Mouse (Mus musculus): ENCODE measurements around the gene Sptbn2. TPM values are rescaled to one million over a fixed set of nuclear protein-coding genes. Genes with fewer than 3 reads are reported as not detected.

Sptbn2 gene
- polyA plus RNA-seq, 1 experiment from 2014 or later = 0.16 TPM

DNA sequence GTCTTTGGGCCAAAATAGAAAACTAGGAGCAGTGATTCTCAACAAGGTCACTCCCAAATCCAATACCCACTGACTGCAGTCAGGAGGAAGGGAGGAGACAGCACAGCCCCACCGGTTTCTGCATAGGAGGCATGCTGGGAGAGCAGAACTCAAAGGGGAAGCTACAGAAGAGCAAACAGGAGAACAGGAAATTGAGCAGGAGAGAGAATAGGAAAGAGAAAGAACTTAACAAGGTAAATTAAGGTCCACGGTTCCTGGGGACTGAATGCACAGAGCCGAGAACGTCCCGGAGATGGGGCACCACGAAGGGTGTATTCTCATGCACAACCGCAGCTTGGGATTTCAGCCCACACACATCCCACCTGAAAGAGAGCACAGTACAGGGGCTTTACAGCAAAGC lies 74.2 kb downstream of the Sptbn2 start:
- Histone ChIP-seq H3K4me1 (peaks cover 61% of the 10 kb centered on the region), H3K9me3 (no peaks in the 10 kb centered on the region), H3K27ac (replicated peaks) (peak overlapping the region; percentile 54; the same call in 1 of the 2 replicates), H3K4me2 (no peak overlapping the region), H3K27me3 (replicated peaks) (no peaks in the 10 kb centered on the region), H3K4me3 (no peak overlapping the region), H3K36me3 (peaks cover 94% of the 10 kb centered on the region), H3K9ac (no peak overlapping the region)
- no peak for ATAC-seq (ENCODE audit: extremely low read depth, insufficient number of reproducible peaks, low FRiP score, low TSS enrichment)
- 74% methylated on average over 7 of the region's 7 CpGs for WGBS

- Histone ChIP-seq H3K9me3 (no peaks in the 10 kb centered on the region), H3K4me2 (no peak overlapping the region), H3K4me3 (no peak overlapping the region), H3K36me3 (peaks cover 96% of the 10 kb centered on the region), H3K27me3 (replicated peaks) (no peaks in the 10 kb centered on the region), H3K27ac (replicated peaks) (no peak overlapping the region), H3K9ac (no peak overlapping the region), H3K4me1 (peaks cover 72% of the 10 kb centered on the region)
- ATAC-seq (ENCODE audit: extremely low read depth, insufficient number of reproducible peaks, low FRiP score, low TSS enrichment) = no peak
- WGBS = 95% methylated on average over 2 of the region's 2 CpGs
These were observed 75.3 kb downstream of the Sptbn2 start for GRCm38 (mm10) chr19:4786313-4786712.

DNA sequence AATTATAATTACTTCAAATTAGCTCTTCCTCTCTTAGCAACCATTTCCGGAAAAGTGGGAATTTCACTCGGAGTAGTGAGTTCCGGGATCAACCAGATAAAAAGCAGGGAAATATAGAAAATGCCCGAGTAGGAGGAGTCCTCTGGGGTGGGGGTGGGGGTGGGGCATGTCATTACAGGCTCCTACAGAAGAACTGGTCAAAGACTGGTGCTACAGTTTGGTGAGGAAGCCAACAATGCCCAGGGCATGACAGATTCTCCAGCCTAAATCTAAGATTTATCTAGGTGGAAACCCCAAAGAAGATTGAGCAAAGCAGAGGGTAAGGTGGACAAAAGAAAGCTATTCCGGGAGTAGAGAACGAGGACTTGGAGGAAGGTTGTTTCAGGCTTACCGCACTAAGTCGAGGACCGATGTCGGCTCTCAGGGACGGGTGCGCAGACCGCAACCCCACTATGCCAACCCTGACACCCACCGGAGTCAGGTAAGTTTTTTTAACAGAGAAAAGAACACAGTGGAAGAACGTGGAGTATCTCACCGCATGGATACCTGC lies 82.4 kb downstream of the Sptbn2 start:
- ATAC-seq (ENCODE audit: extremely low read depth, insufficient number of reproducible peaks, low FRiP score, low TSS enrichment) = 0 out of 2 replicates have a peak, but pooled peaks have one; percentile 12
- peaks cover 49% of the 10 kb centered on the region for H3K4me1 ChIP-seq
- peak overlapping the region; percentile 92 for H3K9ac ChIP-seq
- WGBS = under 1% methylated on average over 16 of the region's 16 CpGs
- H3K27ac ChIP-seq (replicated peaks) = peak overlapping the region; percentile 87
- H3K4me3 ChIP-seq = peak overlapping the region; percentile 90
- no peaks in the 10 kb centered on the region for H3K9me3 ChIP-seq
- peak overlapping the region; percentile 77 for H3K4me2 ChIP-seq
- no peaks in the 10 kb centered on the region for H3K27me3 ChIP-seq (replicated peaks)
- peaks cover 58% of the 10 kb centered on the region for H3K36me3 ChIP-seq

DNA sequence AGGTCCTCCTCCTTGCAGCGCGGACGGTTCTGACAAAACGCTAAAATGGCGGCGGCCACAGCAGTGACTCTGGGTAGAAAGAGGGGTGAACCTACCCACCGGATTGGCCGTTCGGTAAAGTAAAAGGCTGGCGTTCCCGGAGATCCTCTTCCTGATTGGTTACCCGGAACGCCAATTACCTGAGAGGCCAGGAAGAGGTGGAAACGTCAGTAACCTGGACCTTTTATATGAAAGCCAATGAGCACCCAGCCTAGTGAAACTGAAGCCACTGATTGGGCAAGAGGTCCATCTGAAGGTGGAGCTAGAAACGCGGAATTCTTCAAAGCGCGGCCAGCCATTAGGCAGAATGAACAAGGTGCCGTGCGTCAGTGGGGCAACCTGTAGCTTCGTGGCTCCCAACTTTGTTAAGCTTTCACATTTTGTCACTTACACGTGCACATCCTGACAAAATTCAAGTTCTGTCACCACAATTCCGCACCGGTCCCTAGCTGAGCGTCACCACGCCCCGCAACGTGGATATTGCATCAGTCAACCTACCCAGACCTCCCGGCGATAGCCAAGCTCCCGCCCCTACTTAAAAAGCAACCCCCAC lies 83.0 kb downstream of the Sptbn2 start, which contains the start of gene Rbm4:
Rbm4 (minus strand) TSS at position 71 of the 592 bp plus-strand sequence.
- peaks cover 59% of the 10 kb centered on the region for H3K36me3 ChIP-seq
- H3K27me3 ChIP-seq (replicated peaks) = no peaks in the 10 kb centered on the region
- peak; percentile 97 for ATAC-seq (ENCODE audit: extremely low read depth, insufficient number of reproducible peaks, low FRiP score, low TSS enrichment)
- peak within 1 kb of the TSS; percentile 87 for H3K27ac ChIP-seq (replicated peaks)
- no peaks in the 10 kb centered on the region for H3K9me3 ChIP-seq
- peak within 1 kb of the TSS; percentile 92 for H3K9ac ChIP-seq
- WGBS = 0% methylated on average over 31 of the region's 31 CpGs
- H3K4me3 ChIP-seq = peak within 1 kb of the TSS; percentile 90
- peak within 1 kb of the TSS; percentile 77 for H3K4me2 ChIP-seq
- peaks cover 49% of the 10 kb centered on the region for H3K4me1 ChIP-seq

DNA sequence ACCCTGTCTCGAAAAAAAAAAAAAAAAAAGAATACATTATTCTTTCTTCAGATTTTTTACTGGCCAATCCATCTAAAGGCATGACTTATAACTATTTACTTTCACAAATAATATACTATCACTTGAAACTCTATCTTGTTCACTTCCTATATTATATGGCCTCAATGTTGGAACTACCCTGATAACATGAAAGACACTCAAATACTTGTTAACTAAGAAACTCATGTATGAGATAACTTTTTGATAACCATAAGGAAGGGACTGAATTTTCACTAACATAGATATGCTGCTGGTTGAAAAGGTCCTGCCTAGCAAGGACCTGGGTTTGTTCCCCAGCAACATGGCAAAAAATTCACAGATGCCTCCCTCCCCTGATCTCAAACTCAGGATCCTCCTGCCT lies 85.0 kb downstream of the Sptbn2 start:
- WGBS = 79% methylated on average over 1 of the region's 1 CpGs
- Histone ChIP-seq H3K27ac (replicated peaks) (no peak overlapping the region), H3K4me1 (peaks cover 30% of the 10 kb centered on the region), H3K4me2 (no peak overlapping the region), H3K9me3 (no peaks in the 10 kb centered on the region), H3K4me3 (no peak overlapping the region), H3K36me3 (peaks cover 61% of the 10 kb centered on the region), H3K27me3 (replicated peaks) (no peaks in the 10 kb centered on the region), H3K9ac (no peak overlapping the region)
- no peak for ATAC-seq (ENCODE audit: extremely low read depth, insufficient number of reproducible peaks, low FRiP score, low TSS enrichment)

DNA sequence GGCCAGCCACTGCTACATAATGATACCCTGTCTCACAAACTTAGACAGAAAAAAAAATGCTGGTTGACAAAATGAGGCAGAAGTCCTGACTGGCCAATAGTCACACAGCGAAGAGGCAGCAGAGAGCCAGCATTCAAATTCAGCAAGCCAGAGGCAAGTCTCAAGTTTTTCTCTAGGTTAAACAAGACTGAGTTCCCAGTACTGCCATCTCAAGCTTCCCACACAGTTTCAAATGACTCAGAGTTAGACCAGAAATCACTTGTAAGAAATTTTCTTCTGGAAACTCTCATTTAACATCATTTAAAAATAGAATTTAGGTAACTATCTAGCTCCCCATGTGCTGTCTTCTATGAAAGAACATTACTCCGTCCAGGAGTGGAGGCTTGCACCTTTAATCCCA lies 86.9 kb downstream of the Sptbn2 start:
- peaks cover 66% of the 10 kb centered on the region for H3K36me3 ChIP-seq
- 89% methylated on average over 2 of the region's 2 CpGs for WGBS
- no peak overlapping the region for H3K9ac ChIP-seq
- no peak overlapping the region for H3K4me2 ChIP-seq
- H3K27ac ChIP-seq (replicated peaks) = no peak overlapping the region
- H3K4me1 ChIP-seq = peaks cover 13% of the 10 kb centered on the region
- no peak for ATAC-seq (ENCODE audit: extremely low read depth, insufficient number of reproducible peaks, low FRiP score, low TSS enrichment)
- H3K4me3 ChIP-seq = no peak overlapping the region
- no peaks in the 10 kb centered on the region for H3K27me3 ChIP-seq (replicated peaks)
- H3K9me3 ChIP-seq = no peaks in the 10 kb centered on the region

DNA sequence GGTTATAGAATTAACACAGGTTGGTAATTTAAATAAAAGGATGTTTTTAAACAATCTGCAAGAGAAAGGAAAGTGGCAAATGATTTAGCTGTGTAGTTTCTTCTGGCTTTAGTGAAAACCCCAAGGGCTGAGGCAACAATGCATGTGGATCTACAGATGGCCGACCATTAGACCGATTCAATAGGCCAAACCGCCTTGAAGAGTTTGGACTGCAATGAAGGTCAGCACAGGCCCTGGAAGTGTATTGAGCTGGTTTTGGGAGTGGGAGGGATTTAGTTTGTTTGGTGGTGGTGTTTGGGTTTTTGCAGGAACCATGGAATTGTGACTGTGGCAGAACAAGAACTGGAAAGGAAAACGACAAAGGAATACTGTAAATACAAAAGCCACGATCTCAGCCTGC lies 88.1 kb downstream of the Sptbn2 start:
- Histone ChIP-seq H3K9me3 (no peaks in the 10 kb centered on the region), H3K4me2 (no peak overlapping the region), H3K4me3 (no peak overlapping the region), H3K27ac (replicated peaks) (no peak overlapping the region), H3K9ac (no peak overlapping the region), H3K27me3 (replicated peaks) (no peaks in the 10 kb centered on the region), H3K36me3 (peaks cover 79% of the 10 kb centered on the region), H3K4me1 (peaks cover 20% of the 10 kb centered on the region)
- no peak for ATAC-seq (ENCODE audit: extremely low read depth, insufficient number of reproducible peaks, low FRiP score, low TSS enrichment)
- 90% methylated on average over 5 of the region's 5 CpGs for WGBS

Other genes with a start within 250 kb of the Sptbn2 start
- 0.94 and 1.1 TPM in 2 replicates for gene Syt12, start 233.7 kb upstream of the Sptbn2 start, polyA plus RNA-seq (2015; fragmentation: Nextera tagmentation; extraction: Ambion mirVana)
- gene 2010003K11Rik, start 212.6 kb upstream of the Sptbn2 start, polyA plus RNA-seq (2015; fragmentation: Nextera tagmentation; extraction: Ambion mirVana) = not detected in 2 replicates
- gene Pcx, start 200.7 kb upstream of the Sptbn2 start, polyA plus RNA-seq (2015; fragmentation: Nextera tagmentation; extraction: Ambion mirVana) = 11.6 and 13.1 TPM in 2 replicates
- gene Lrfn4, start 95.5 kb upstream of the Sptbn2 start, polyA plus RNA-seq (2015; fragmentation: Nextera tagmentation; extraction: Ambion mirVana) = 3.2 and 3.8 TPM in 2 replicates
- 37.7 and 41.2 TPM in 2 replicates for gene Rce1, start 85.5 kb upstream of the Sptbn2 start, polyA plus RNA-seq (2015; fragmentation: Nextera tagmentation; extraction: Ambion mirVana)
- gene Gm960, start 12.5 kb upstream of the Sptbn2 start, polyA plus RNA-seq (2015; fragmentation: Nextera tagmentation; extraction: Ambion mirVana) = 1.4 and 1.6 TPM in 2 replicates
- 36.1 and 40.6 TPM in 2 replicates for gene Rbm4b, start 45.3 kb downstream of the Sptbn2 start, polyA plus RNA-seq (2015; fragmentation: Nextera tagmentation; extraction: Ambion mirVana)
- gene Rbm4, start 82.7 kb downstream of the Sptbn2 start, polyA plus RNA-seq (2015; fragmentation: Nextera tagmentation; extraction: Ambion mirVana) = 45.5 and 50.8 TPM in 2 replicates
- 21.5 and 26.8 TPM in 2 replicates for gene Gm21992, start 100.4 kb downstream of the Sptbn2 start, polyA plus RNA-seq (2015; fragmentation: Nextera tagmentation; extraction: Ambion mirVana)
- 48.4 and 48.6 TPM in 2 replicates for gene Rbm14, start 100.5 kb downstream of the Sptbn2 start, polyA plus RNA-seq (2015; fragmentation: Nextera tagmentation; extraction: Ambion mirVana)
- 40.7 and 44.1 TPM in 2 replicates for gene Ccs, start 128.2 kb downstream of the Sptbn2 start, polyA plus RNA-seq (2015; fragmentation: Nextera tagmentation; extraction: Ambion mirVana)
- 0.04 TPM in 1 of 2 replicates, not detected in the other for gene Ccdc87, start 128.2 kb downstream of the Sptbn2 start, polyA plus RNA-seq (2015; fragmentation: Nextera tagmentation; extraction: Ambion mirVana)
- 40.5 and 42.2 TPM in 2 replicates for gene Ctsf, start 144.0 kb downstream of the Sptbn2 start, polyA plus RNA-seq (2015; fragmentation: Nextera tagmentation; extraction: Ambion mirVana)
- 2.8 and 3.9 TPM in 2 replicates for gene Actn3, start 166.7 kb downstream of the Sptbn2 start, polyA plus RNA-seq (2015; fragmentation: Nextera tagmentation; extraction: Ambion mirVana)
- 8.4 and 8.6 TPM in 2 replicates for gene Zdhhc24, start 167.5 kb downstream of the Sptbn2 start, polyA plus RNA-seq (2015; fragmentation: Nextera tagmentation; extraction: Ambion mirVana)
- 2.2 and 2.5 TPM in 2 replicates for gene Bbs1, start 195.5 kb downstream of the Sptbn2 start, polyA plus RNA-seq (2015; fragmentation: Nextera tagmentation; extraction: Ambion mirVana)
- gene Dpp3, start 217.1 kb downstream of the Sptbn2 start, polyA plus RNA-seq (2015; fragmentation: Nextera tagmentation; extraction: Ambion mirVana) = 84.6 and 84.7 TPM in 2 replicates
- 0.99 and 1.0 TPM in 2 replicates for gene Peli3, start 232.0 kb downstream of the Sptbn2 start, polyA plus RNA-seq (2015; fragmentation: Nextera tagmentation; extraction: Ambion mirVana)

Measured in heart, embryonic 13.5 days (tissue).